Comparison of ENCODE assay signal across 8 mouse cellular contexts in genomic region chr2:71980771-71981342, GRCm38 (mm10). TPM values are rescaled to one million over a fixed set of nuclear protein-coding genes. Genes with fewer than 3 reads are reported as not detected.
DNase-seq lines count a peak whose midpoint lies in the region; ATAC-seq and TF ChIP-seq lines count a peak whose summit lies in the region.

Rapgef4 (plus strand) TSS chr2:71981240.

- H3K36me3 ChIP-seq in embryonic facial prominence, embryonic 11.5 days (replicated peaks; ENCODE audit: control insufficient read depth, insufficient read depth, low read depth, low read length): no peaks in the 10 kb centered on the region
- no peaks in the 10 kb centered on the region for H3K36me3 ChIP-seq in limb, embryonic 13.5 days
- no peaks in the 10 kb centered on the region for H3K36me3 ChIP-seq in small intestine, adult 2 months (ENCODE audit: control insufficient read depth, insufficient read depth, low read length)

- intact Hi-C loops in left cerebral cortex, adult 2 months (cut with DNase I): loop anchor here (2.0 kb wide), 1 partner anchor 34 kb away; no protein-coding TSS in a partner anchor
- intact Hi-C loops in heart, postnatal 25 days (cut with DNase I): no loop called here

- no peaks in the 10 kb centered on the region for H3K9me3 ChIP-seq in embryonic facial prominence, embryonic 11.5 days (replicated peaks; ENCODE audit: control insufficient read depth, low read length)
- H3K9me3 ChIP-seq in limb, embryonic 13.5 days: no peaks in the 10 kb centered on the region

- TF ChIP-seq POLR2A in small intestine, adult 2 months (IDR thresholded peaks at IDR 0.05; ENCODE audit: low read depth, low read length): no peak

- peak within 1 kb of the TSS; percentile 94 for H3K27ac ChIP-seq in left cerebral cortex, adult 2 months
- no peak within 1 kb of the TSS for H3K27ac ChIP-seq in embryonic facial prominence, embryonic 11.5 days (replicated peaks; ENCODE audit: low read depth, low read length)
- no peak within 1 kb of the TSS for H3K27ac ChIP-seq in limb, embryonic 13.5 days
- H3K27ac ChIP-seq in small intestine, adult 2 months (ENCODE audit: insufficient read depth, low read depth, low read length): no peak within 1 kb of the TSS

- ATAC-seq in embryonic facial prominence, embryonic 11.5 days (replicated peaks; ENCODE audit: insufficient number of reproducible peaks, low FRiP score, low TSS enrichment, low read depth): 0 out of 2 replicates have a peak, but pooled peaks have one; percentile 48
- ATAC-seq in limb, embryonic 13.5 days (ENCODE audit: low FRiP score, low read depth): no peak

- H3K27me3 ChIP-seq in embryonic facial prominence, embryonic 11.5 days (ENCODE audit: control insufficient read depth, insufficient read depth, low read length): peaks cover 14% of the 10 kb centered on the region
- H3K27me3 ChIP-seq in limb, embryonic 13.5 days: peaks cover 43% of the 10 kb centered on the region
- H3K27me3 ChIP-seq in small intestine, adult 2 months (ENCODE audit: control insufficient read depth, insufficient read depth, low read length): peaks cover 14% of the 10 kb centered on the region

- peak within 1 kb of the TSS; percentile 100 for H3K4me2 ChIP-seq in embryonic facial prominence, embryonic 11.5 days (ENCODE audit: low read depth, low read length)
- H3K4me2 ChIP-seq in limb, embryonic 13.5 days (replicated peaks): peak within 1 kb of the TSS; percentile 100

- DNase-seq in left cerebral cortex, adult 2 months (ENCODE audit: extremely low spot score in 1 of 2, low spot score in 2 of 2): peak; percentile 43 to 55
- no peak for DNase-seq in left cerebral cortex, adult 9 months (ENCODE audit: low spot score in 2 of 2)
- peak; percentile 58 for DNase-seq in adrenal gland, postnatal 14 days
- peak; percentile 27 for DNase-seq in embryonic facial prominence, embryonic 11.5 days (ENCODE audit: low spot score)
- no peak for DNase-seq in heart, postnatal 25 days (ENCODE audit: low spot score)
- no peak for DNase-seq in MN1 (ENCODE audit: low spot score)

- peak within 1 kb of the TSS; percentile 60 for H3K9ac ChIP-seq in embryonic facial prominence, embryonic 11.5 days (replicated peaks; ENCODE audit: low read length)
- H3K9ac ChIP-seq in limb, embryonic 13.5 days: peak within 1 kb of the TSS; percentile 74

- no peaks in the 10 kb centered on the region; the same call in 1 of the 2 replicates for H3K4me1 ChIP-seq in embryonic facial prominence, embryonic 11.5 days (ENCODE audit: control insufficient read depth, insufficient read depth, low read length)
- peaks cover 5% of the 10 kb centered on the region; the same call in 1 of the 2 replicates for H3K4me1 ChIP-seq in limb, embryonic 13.5 days
- H3K4me1 ChIP-seq in small intestine, adult 2 months (ENCODE audit: control insufficient read depth, insufficient read depth, insufficient read length, low read length): peaks cover 4% of the 10 kb centered on the region; the same call in 1 of the 2 replicates

- TF ChIP-seq CTCF in left cerebral cortex, adult 2 months (IDR thresholded peaks at IDR 0.05): no peak
- TF ChIP-seq CTCF in small intestine, adult 2 months (IDR thresholded peaks at IDR 0.05; ENCODE audit: extremely low read depth, insufficient read length, insufficient replicate concordance, low read depth, low read length): no peak

- WGBS in embryonic facial prominence, embryonic 11.5 days: 3% methylated on average over 28 of the region's 52 CpGs
- WGBS in limb, embryonic 13.5 days: 1% methylated on average over 52 of the region's 52 CpGs
- 1% methylated on average over 51 of the region's 52 CpGs for WGBS in small intestine, adult 2 months

- peak within 1 kb of the TSS; percentile 55 for H3K4me3 ChIP-seq in left cerebral cortex, adult 2 months
- peak within 1 kb of the TSS; percentile 53 for H3K4me3 ChIP-seq in embryonic facial prominence, embryonic 11.5 days (ENCODE audit: low read depth, low read length)
- H3K4me3 ChIP-seq in limb, embryonic 13.5 days: peak within 1 kb of the TSS; percentile 63
- H3K4me3 ChIP-seq in small intestine, adult 2 months (ENCODE audit: low read depth, low read length): peak within 1 kb of the TSS; percentile 67

RNA-seq across cellular contexts. Expression of gene Rapgef4, which starts in this region (rescaled TPM):
- total RNA-seq in left cerebral cortex, adult 2 months (2021): 100 to 1,000 TPM; 442 to 451 TPM
- total RNA-seq in adrenal gland, postnatal 14 days (2021): 192 and 214 TPM in 2 replicates
- 2.0 and 3.6 TPM in 2 replicates for polyA plus RNA-seq in embryonic facial prominence, embryonic 11.5 days (2014; fragmentation: Nextera tagmentation; extraction: Ambion mirVana)
- total RNA-seq in heart, postnatal 25 days (2021): 10 to 100 TPM; 21.5 to 23.1 TPM
- polyA plus RNA-seq in limb, embryonic 13.5 days (2015; fragmentation: Nextera tagmentation; extraction: Ambion mirVana): 2.3 and 4.3 TPM in 2 replicates
- 0.56 and 2.7 TPM in 2 replicates for polyA plus RNA-seq in small intestine, adult 2 months (2012; rRNA removed)

Comparison
In these comparisons a context has a peak if more than half of its experiments do, and no peak if none do; other contexts are left out.
1. DNase-seq: peak in left cerebral cortex, adult 2 months (2 of 2), adrenal gland, postnatal 14 days (single experiment) and embryonic facial prominence, embryonic 11.5 days (single experiment); none in left cerebral cortex, adult 9 months (0 of 2), heart, postnatal 25 days (single experiment) and MN1 (single experiment).
2. Peak in every context shown above with its lines, with median percentiles within 50 percentile points of each other: H3K4me3 ChIP-seq.